Mouse (Mus musculus) lung, embryonic 15.5 days (tissue): ENCODE results near the gene Osbpl2. TPM values are rescaled to one million over a fixed set of nuclear protein-coding genes. Genes with fewer than 3 reads are reported as not detected.

Source experiments
- ATAC-seq: fragments of 200-750 bp; cut with Nextera tagmentation; 2 replicates; pipeline ENCODE4 v1.8.0; 2017; ENCODE audit warnings: moderate number of reproducible peaks, borderline replicate concordance; ENCODE audit not compliant: low FRiP score, low TSS enrichment; ENCODE audit errors: extremely low read depth
- H3K27ac ChIP-seq: fragments of 300-500 bp; sonication (generic); 2 replicates; pipeline ENCODE4 v1.5.1; 2015; ENCODE audit warnings: moderate library complexity, mild to moderate bottlenecking, inconsistent platforms
- H3K27me3 ChIP-seq: fragments of 300-500 bp; sonication (generic); 2 replicates; pipeline ENCODE4 v1.6.1; 2015; ENCODE audit warnings: inconsistent platforms
- H3K36me3 ChIP-seq: fragments of 300-500 bp; sonication (generic); 2 replicates; pipeline ENCODE4 v1.6.1; 2015; ENCODE audit warnings: inconsistent platforms
- H3K4me1 ChIP-seq: fragments of 300-500 bp; sonication (generic); 2 replicates; pipeline ENCODE4 v1.6.1; 2015; ENCODE audit warnings: inconsistent platforms
- H3K4me2 ChIP-seq: fragments of 300-500 bp; sonication (generic); 2 replicates; pipeline ENCODE4 v1.6.1; 2015; ENCODE audit warnings: inconsistent platforms, mild to moderate bottlenecking, moderate library complexity
- H3K4me3 ChIP-seq: fragments of 300-500 bp; sonication (generic); 2 replicates; pipeline ENCODE4 v1.5.1; 2015; ENCODE audit warnings: mild to moderate bottlenecking, inconsistent platforms
- H3K9ac ChIP-seq: fragments of 300-500 bp; sonication (generic); 2 replicates; pipeline ENCODE4 v1.6.1; 2015; ENCODE audit warnings: inconsistent platforms
- H3K9me3 ChIP-seq: fragments of 300-500 bp; sonication (generic); 2 replicates; pipeline ENCODE4 v1.6.1; 2016; ENCODE audit warnings: inconsistent platforms
- WGBS: fragments of 180-500 bp; shearing (Covaris S2); methylation state at CpG from one replicate; pipeline ENCODE4 v1.1.7; 2015; 5-methylcytosine and 5-hydroxymethylcytosine counted together
- polyA plus RNA-seq: library from polyadenylated mRNA; unstranded; fragments of >200 nt; fragmentation: Nextera tagmentation; extraction: Ambion mirVana; gene quantifications from 2 replicates; pipeline ENCODE4 v1.2.1, GENCODE M21; 2015

The Osbpl2 gene
- polyA plus RNA-seq: 30.9 and 32.5 TPM in 2 replicates

- ATAC-seq: peak; percentile 99
- peak within 1 kb of the TSS; percentile 68 for H3K27ac ChIP-seq
- H3K4me3 ChIP-seq: peak within 1 kb of the TSS; percentile 92
- H3K4me2 ChIP-seq: peak within 1 kb of the TSS; percentile 92
- no peaks in the 10 kb centered on the region for H3K27me3 ChIP-seq
- peaks cover 54% of the 10 kb centered on the region for H3K4me1 ChIP-seq
- peak within 1 kb of the TSS; percentile 82 for H3K9ac ChIP-seq
- no peaks in the 10 kb centered on the region for H3K9me3 ChIP-seq
- no peaks in the 10 kb centered on the region for H3K36me3 ChIP-seq
- WGBS: 1% methylated on average over 55 of the region's 55 CpGs
Observed at GRCm38 (mm10) chr2:180118661-180119438, at the start of gene Osbpl2. TSS of gene Osbpl2 (plus strand) at chr2:180119306.

- Histone ChIP-seq H3K4me1 (peaks cover 12% of the 10 kb centered on the region), H3K9me3 (no peaks in the 10 kb centered on the region), H3K4me3 (peak overlapping the region; percentile 84), H3K9ac (peak overlapping the region; percentile 79), H3K4me2 (peak overlapping the region; percentile 91), H3K27ac (peak overlapping the region; percentile 74), H3K36me3 (peaks cover 11% of the 10 kb centered on the region; the same call in 1 of the 2 replicates), H3K27me3 (no peaks in the 10 kb centered on the region)
- 32% methylated on average over 20 of the region's 20 CpGs for WGBS
- peak; percentile 58 for ATAC-seq
Observed at GRCm38 (mm10) chr2:180069770-180070480, 49.2 kb upstream of the Osbpl2 start.

GRCm38 (mm10) chr2:180070481-180071453 lies 48.3 kb upstream of the Osbpl2 start, which contains the start of gene Mtg2:
TSS of gene Mtg2 (plus strand) at chr2:180070588.
- ATAC-seq: peak; percentile 96
- Histone ChIP-seq H3K4me2 (peak within 1 kb of the TSS; percentile 91), H3K9ac (peak within 1 kb of the TSS; percentile 79), H3K4me1 (peaks cover 12% of the 10 kb centered on the region), H3K4me3 (peak within 1 kb of the TSS; percentile 84), H3K9me3 (no peaks in the 10 kb centered on the region), H3K36me3 (peaks cover 11% of the 10 kb centered on the region; the same call in 1 of the 2 replicates), H3K27me3 (no peaks in the 10 kb centered on the region), H3K27ac (peak within 1 kb of the TSS; percentile 74)
- WGBS: 5% methylated on average over 58 of the region's 58 CpGs

- ATAC-seq: no peak
- peaks cover 12% of the 10 kb centered on the region for H3K4me1 ChIP-seq
- H3K27me3 ChIP-seq: no peaks in the 10 kb centered on the region
- H3K4me2 ChIP-seq: peak overlapping the region; percentile 91; the same call in 1 of the 2 replicates
- H3K9me3 ChIP-seq: no peaks in the 10 kb centered on the region
- H3K27ac ChIP-seq: no peak overlapping the region
- no peak overlapping the region for H3K9ac ChIP-seq
- WGBS: 69% methylated on average over 2 of the region's 2 CpGs
- H3K36me3 ChIP-seq: peaks cover 11% of the 10 kb centered on the region; the same call in 1 of the 2 replicates
- no peak overlapping the region; the same call in 1 of the 2 replicates for H3K4me3 ChIP-seq
Observed at GRCm38 (mm10) chr2:180071671-180072070, 47.4 kb upstream of the Osbpl2 start.

GRCm38 (mm10) chr2:180072886-180073285 lies 46.2 kb upstream of the Osbpl2 start:
- ATAC-seq: no peak
- Histone ChIP-seq H3K27ac (no peak overlapping the region), H3K4me3 (no peak overlapping the region), H3K27me3 (no peaks in the 10 kb centered on the region), H3K36me3 (peaks cover 12% of the 10 kb centered on the region; the same call in 1 of the 2 replicates), H3K9me3 (no peaks in the 10 kb centered on the region), H3K4me1 (peaks cover 12% of the 10 kb centered on the region), H3K4me2 (no peak overlapping the region), H3K9ac (no peak overlapping the region)
- WGBS: 92% methylated on average over 7 of the region's 7 CpGs

- H3K36me3 ChIP-seq: peaks cover 12% of the 10 kb centered on the region; the same call in 1 of the 2 replicates
- H3K4me1 ChIP-seq: no peaks in the 10 kb centered on the region
- H3K4me3 ChIP-seq: no peak overlapping the region
- H3K27ac ChIP-seq: no peak overlapping the region
- H3K9me3 ChIP-seq: no peaks in the 10 kb centered on the region
- no peaks in the 10 kb centered on the region for H3K27me3 ChIP-seq
- 73% methylated on average over 3 of the region's 3 CpGs for WGBS
- no peak overlapping the region for H3K4me2 ChIP-seq
- no peak for ATAC-seq
- H3K9ac ChIP-seq: no peak overlapping the region
Observed at GRCm38 (mm10) chr2:180077622-180078021, 41.5 kb upstream of the Osbpl2 start.

GRCm38 (mm10) chr2:180080680-180081079 lies 38.4 kb upstream of the Osbpl2 start:
- Histone ChIP-seq H3K9me3 (no peaks in the 10 kb centered on the region), H3K36me3 (peaks cover 4% of the 10 kb centered on the region; the same call in 1 of the 2 replicates), H3K27me3 (no peaks in the 10 kb centered on the region), H3K4me1 (no peaks in the 10 kb centered on the region), H3K4me3 (no peak overlapping the region), H3K9ac (no peak overlapping the region), H3K4me2 (no peak overlapping the region), H3K27ac (no peak overlapping the region)
- no peak for ATAC-seq
- 62% methylated on average over 8 of the region's 8 CpGs for WGBS

GRCm38 (mm10) chr2:180083063-180083462 lies 36.0 kb upstream of the Osbpl2 start:
- no peak overlapping the region for H3K27ac ChIP-seq
- H3K4me3 ChIP-seq: no peak overlapping the region
- no peaks in the 10 kb centered on the region for H3K4me1 ChIP-seq
- 87% methylated on average over 10 of the region's 10 CpGs for WGBS
- H3K4me2 ChIP-seq: no peak overlapping the region
- H3K36me3 ChIP-seq: no peaks in the 10 kb centered on the region; the same call in 1 of the 2 replicates
- ATAC-seq: no peak
- H3K9me3 ChIP-seq: no peaks in the 10 kb centered on the region
- H3K9ac ChIP-seq: no peak overlapping the region
- H3K27me3 ChIP-seq: no peaks in the 10 kb centered on the region

GRCm38 (mm10) chr2:180084565-180084964 lies 34.5 kb upstream of the Osbpl2 start:
- Histone ChIP-seq H3K27ac (no peak overlapping the region), H3K4me2 (no peak overlapping the region), H3K4me3 (no peak overlapping the region), H3K4me1 (no peaks in the 10 kb centered on the region), H3K36me3 (no peaks in the 10 kb centered on the region; the same call in 1 of the 2 replicates), H3K9ac (no peak overlapping the region), H3K9me3 (no peaks in the 10 kb centered on the region), H3K27me3 (no peaks in the 10 kb centered on the region)
- 36% methylated on average over 3 of the region's 3 CpGs for WGBS
- ATAC-seq: no peak

GRCm38 (mm10) chr2:180085926-180086636 lies 33.0 kb upstream of the Osbpl2 start:
- WGBS: 65% methylated on average over 16 of the region's 16 CpGs
- no peak overlapping the region for H3K4me3 ChIP-seq
- no peaks in the 10 kb centered on the region for H3K9me3 ChIP-seq
- ATAC-seq: no peak
- no peak overlapping the region for H3K27ac ChIP-seq
- H3K4me2 ChIP-seq: no peak overlapping the region
- no peaks in the 10 kb centered on the region for H3K27me3 ChIP-seq
- H3K4me1 ChIP-seq: no peaks in the 10 kb centered on the region
- no peaks in the 10 kb centered on the region; the same call in 1 of the 2 replicates for H3K36me3 ChIP-seq
- no peak overlapping the region for H3K9ac ChIP-seq
